Mouse (Mus musculus) neural tube, embryonic 15.5 days (tissue): ENCODE results near the gene Eef1akmt2. TPM values are rescaled to one million over a fixed set of nuclear protein-coding genes. Genes with fewer than 3 reads are reported as not detected.
A peak's percentile ranks its signal among the peaks of the same experiment; 100 is the strongest.

Experiments
- ATAC-seq: fragments of 200-750 bp; cut with Nextera tagmentation; 2 replicates; pipeline ENCODE4 v1.8.0; 2017; ENCODE audit warnings: mild to moderate bottlenecking, moderate TSS enrichment, moderate library complexity; ENCODE audit not compliant: low FRiP score
- H3K27ac ChIP-seq: fragments of 300-500 bp; sonication (generic); replicated peaks from 2 replicates; pipeline ENCODE4 v1.5.1; 2015; ENCODE audit warnings: mild to moderate bottlenecking, inconsistent platforms
- H3K27me3 ChIP-seq: fragments of 300-500 bp; sonication (generic); replicated peaks from 2 replicates; pipeline ENCODE4 v1.6.1; 2015; ENCODE audit warnings: inconsistent platforms
- H3K36me3 ChIP-seq: fragments of 300-500 bp; sonication (generic); 2 replicates; pipeline ENCODE4 v1.6.1; 2015; ENCODE audit warnings: inconsistent platforms
- H3K4me1 ChIP-seq: fragments of 300-500 bp; sonication (generic); 2 replicates; pipeline ENCODE4 v1.6.1; 2015; ENCODE audit warnings: inconsistent platforms
- H3K4me2 ChIP-seq: fragments of 300-500 bp; sonication (generic); 2 replicates; pipeline ENCODE4 v1.6.1; 2015; ENCODE audit warnings: inconsistent platforms, mild to moderate bottlenecking, moderate library complexity
- H3K4me3 ChIP-seq: fragments of 300-500 bp; sonication (generic); replicated peaks from 2 replicates; pipeline ENCODE4 v1.5.1; 2015; ENCODE audit warnings: mild to moderate bottlenecking, inconsistent platforms
- H3K9ac ChIP-seq: fragments of 300-500 bp; sonication (generic); replicated peaks from 2 replicates; pipeline ENCODE4 v1.6.1; 2015; ENCODE audit warnings: mild to moderate bottlenecking, inconsistent platforms
- H3K9me3 ChIP-seq: fragments of 300-500 bp; sonication (generic); replicated peaks from 2 replicates; pipeline ENCODE4 v1.6.1; 2016; ENCODE audit warnings: inconsistent platforms
- whole genome bisulfite sequencing: fragments of 180-500 bp; shearing (Covaris S2); methylation state at CpG from one replicate; pipeline ENCODE4 v1.1.7; 2015; ENCODE audit warnings: mixed read lengths; 5-methylcytosine and 5-hydroxymethylcytosine counted together
- polyA plus RNA-seq: library from polyadenylated mRNA; unstranded; fragments of >200 nt; fragmentation: Nextera tagmentation; extraction: Ambion mirVana; gene quantifications from 2 replicates; pipeline ENCODE4 v1.2.1, GENCODE M21; 2015

Eef1akmt2 gene
- polyA plus RNA-seq, 1 experiment from 2014 or later, result 84.5 TPM

DNA sequence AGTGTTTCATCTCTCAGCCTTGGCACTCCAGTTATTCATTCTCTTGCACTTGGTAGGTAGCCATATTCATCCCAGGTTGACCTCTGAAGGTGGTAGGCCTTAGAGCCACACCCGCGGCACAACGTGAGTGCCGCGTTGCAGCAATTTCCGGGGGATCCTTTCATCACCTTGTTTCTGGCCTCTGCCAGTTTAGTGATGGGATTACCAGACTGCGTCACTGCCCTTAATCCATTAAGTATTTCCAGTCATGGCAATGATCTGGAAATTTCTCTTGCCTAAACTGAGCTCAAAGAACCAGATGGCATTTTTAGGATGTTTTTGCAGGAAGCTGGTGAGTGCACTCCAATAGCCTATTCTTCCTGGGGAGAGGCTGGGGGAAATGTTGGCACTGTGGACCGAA lies 37.2 kb upstream of the Eef1akmt2 start:
- Histone ChIP-seq H3K9ac (no peak overlapping the region), H3K36me3 (peaks cover 1% of the 10 kb centered on the region), H3K4me2 (no peak overlapping the region), H3K4me3 (no peak overlapping the region), H3K27ac (no peak overlapping the region), H3K27me3 (no peaks in the 10 kb centered on the region), H3K4me1 (no peaks in the 10 kb centered on the region), H3K9me3 (no peaks in the 10 kb centered on the region)
- 96% methylated on average over 8 of the region's 8 CpGs for WGBS
- ATAC-seq, result no peak

DNA sequence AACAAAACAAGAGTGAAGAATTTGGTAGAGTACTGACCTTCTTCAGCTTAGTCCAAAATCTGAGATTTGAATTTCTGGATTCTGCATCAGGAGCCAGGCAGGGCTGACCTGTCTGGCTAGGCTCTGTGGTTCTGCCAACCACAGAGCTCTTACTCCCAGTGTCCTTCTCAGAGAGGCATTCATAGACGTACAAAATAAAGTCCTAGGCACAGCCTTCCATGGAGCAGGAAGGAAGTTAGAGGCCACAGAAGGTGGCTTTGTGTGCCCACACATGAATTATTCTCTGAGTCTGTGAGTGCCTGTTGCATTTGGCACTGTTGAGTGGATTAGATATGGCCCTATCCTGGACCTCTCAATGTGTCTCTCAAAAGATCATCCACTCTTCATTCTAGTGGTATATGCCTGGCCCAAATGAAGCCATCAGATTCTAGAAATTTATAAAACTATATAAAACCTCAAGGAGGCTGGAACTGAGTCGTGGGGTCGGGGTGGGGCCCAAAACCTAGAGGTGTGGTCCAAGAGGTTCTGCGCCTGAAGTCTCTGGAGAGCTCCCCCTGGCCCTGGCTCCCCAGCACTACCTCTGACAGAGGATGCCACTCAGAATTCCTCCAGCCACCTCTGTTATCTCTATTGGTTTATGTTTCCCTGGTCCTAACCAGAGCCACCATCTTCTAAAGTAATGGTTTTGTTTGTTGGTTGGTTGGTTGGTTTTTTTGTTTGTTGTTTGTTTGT lies 36.2 kb upstream of the Eef1akmt2 start:
- H3K9ac ChIP-seq, result no peak overlapping the region
- ATAC-seq, result no peak
- peaks cover 11% of the 10 kb centered on the region for H3K36me3 ChIP-seq
- H3K27ac ChIP-seq, result no peak overlapping the region
- H3K27me3 ChIP-seq, result no peaks in the 10 kb centered on the region
- 62% methylated on average over 4 of the region's 4 CpGs for WGBS
- H3K4me2 ChIP-seq, result no peak overlapping the region
- H3K4me3 ChIP-seq, result no peak overlapping the region
- H3K9me3 ChIP-seq, result no peaks in the 10 kb centered on the region
- H3K4me1 ChIP-seq, result no peaks in the 10 kb centered on the region

DNA sequence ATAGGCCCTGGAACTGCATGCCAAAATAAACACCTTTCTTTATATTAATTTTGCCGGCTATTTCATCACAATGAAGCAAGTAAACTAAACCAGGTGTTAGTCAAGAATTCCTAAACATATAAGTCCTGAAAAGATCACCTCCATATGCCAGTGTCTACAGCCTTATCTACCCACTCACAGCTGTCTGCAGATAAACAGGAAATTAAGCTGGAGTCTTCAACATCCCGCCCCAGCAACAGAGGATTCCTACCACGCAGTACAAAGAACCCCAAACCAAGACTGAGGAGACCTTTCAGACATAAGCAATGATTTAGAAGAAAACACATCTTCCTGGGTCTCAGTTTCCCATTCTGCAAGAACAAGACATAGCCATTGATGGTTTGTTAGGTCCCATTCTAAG lies 35.6 kb upstream of the Eef1akmt2 start:
- Histone ChIP-seq H3K36me3 (peaks cover 18% of the 10 kb centered on the region), H3K27ac (no peak overlapping the region), H3K4me1 (no peaks in the 10 kb centered on the region), H3K4me3 (no peak overlapping the region), H3K27me3 (no peaks in the 10 kb centered on the region), H3K9me3 (no peaks in the 10 kb centered on the region), H3K4me2 (no peak overlapping the region), H3K9ac (no peak overlapping the region)
- ATAC-seq, result no peak
- 87% methylated on average over 3 of the region's 3 CpGs for WGBS

DNA sequence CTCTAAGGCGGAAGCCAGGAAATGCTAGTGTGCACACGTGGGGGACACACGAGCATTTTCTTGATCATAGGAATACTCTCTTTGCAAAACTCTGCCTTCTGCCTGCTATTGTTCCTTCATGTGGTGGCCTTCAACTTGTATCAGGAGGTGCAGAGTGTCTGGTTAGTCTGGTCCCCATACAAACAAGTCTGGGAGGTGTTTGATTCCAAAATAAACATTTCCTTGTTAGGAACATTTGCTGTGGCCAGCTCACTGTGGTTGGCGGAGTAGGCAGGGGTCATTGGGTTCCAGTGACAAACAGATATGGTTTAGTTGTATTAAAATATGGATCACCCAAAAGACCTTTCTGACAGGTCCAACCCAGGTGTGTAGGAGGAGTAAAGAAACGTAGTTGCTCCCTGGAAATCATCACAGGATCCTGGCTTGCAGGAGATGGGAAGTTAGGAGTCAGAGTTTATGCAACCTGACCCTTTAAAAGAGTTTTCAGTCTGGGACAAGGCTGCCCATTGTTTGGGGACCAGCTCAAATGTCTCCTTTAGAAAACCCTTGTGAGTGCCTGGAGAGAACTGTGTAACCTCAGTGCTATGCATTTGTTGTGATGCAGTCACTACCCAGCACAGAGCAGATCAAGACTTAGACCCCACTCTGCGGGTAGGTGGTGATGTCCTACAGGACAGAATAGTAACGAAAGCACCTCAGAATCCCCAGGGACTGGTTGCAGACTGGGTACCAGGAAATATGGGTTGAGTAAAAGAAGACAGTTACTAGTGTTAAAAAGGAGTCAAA lies 34.7 kb upstream of the Eef1akmt2 start:
- Histone ChIP-seq H3K27me3 (no peaks in the 10 kb centered on the region), H3K4me2 (no peak overlapping the region), H3K27ac (no peak overlapping the region), H3K4me1 (no peaks in the 10 kb centered on the region), H3K9ac (no peak overlapping the region), H3K9me3 (no peaks in the 10 kb centered on the region), H3K4me3 (no peak overlapping the region), H3K36me3 (peaks cover 26% of the 10 kb centered on the region)
- ATAC-seq, result no peak
- 80% methylated on average over 7 of the region's 7 CpGs for WGBS

DNA sequence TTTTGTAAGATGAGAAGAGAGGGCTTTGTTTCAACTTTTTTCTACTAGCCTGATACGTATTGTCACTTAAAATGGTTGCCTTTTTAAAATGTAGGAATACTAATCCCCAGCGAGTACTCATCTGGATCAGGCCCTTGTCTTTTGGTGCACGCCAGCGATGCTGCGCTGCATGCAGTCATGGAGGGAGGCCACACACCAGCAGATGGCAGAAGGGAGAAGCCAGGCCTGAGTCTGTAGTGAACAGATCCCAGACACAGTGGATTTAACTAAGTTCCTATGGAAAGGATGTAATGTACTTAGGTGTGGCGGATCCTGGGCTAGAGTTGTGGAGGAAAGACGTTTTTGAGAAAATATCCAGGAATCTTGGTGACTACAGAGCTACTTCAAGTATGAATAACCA lies 31.6 kb upstream of the Eef1akmt2 start:
- 94% methylated on average over 7 of the region's 7 CpGs for WGBS
- H3K9ac ChIP-seq, result no peak overlapping the region
- no peak for ATAC-seq
- peaks cover 54% of the 10 kb centered on the region for H3K36me3 ChIP-seq
- H3K27ac ChIP-seq, result no peak overlapping the region
- H3K27me3 ChIP-seq, result no peaks in the 10 kb centered on the region
- no peaks in the 10 kb centered on the region for H3K9me3 ChIP-seq
- no peak overlapping the region for H3K4me2 ChIP-seq
- H3K4me1 ChIP-seq, result no peaks in the 10 kb centered on the region
- H3K4me3 ChIP-seq, result no peak overlapping the region

DNA sequence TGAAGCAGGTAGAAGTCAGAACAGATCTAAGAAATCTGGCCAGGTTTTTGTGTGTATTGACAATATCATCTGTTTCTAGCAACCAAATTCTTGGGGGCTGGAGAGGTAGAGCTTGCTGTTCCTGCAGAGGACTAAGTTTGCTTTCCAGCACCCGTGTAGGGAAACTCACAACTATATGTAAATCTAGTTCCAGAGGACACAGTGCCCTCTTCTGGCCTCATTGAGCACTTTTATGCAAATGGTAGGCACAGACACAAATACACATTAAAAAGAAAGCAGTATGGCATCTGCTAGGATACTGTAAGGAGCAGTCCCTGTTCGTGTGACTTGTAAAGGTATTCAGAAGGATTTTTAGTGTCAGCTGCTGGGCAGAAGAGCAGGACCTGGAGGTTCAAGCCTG lies 29.9 kb upstream of the Eef1akmt2 start:
- Histone ChIP-seq H3K27ac (no peak overlapping the region), H3K4me3 (no peak overlapping the region), H3K4me1 (no peaks in the 10 kb centered on the region), H3K27me3 (no peaks in the 10 kb centered on the region), H3K36me3 (peaks cover 67% of the 10 kb centered on the region), H3K9ac (no peak overlapping the region), H3K4me2 (no peak overlapping the region), H3K9me3 (no peaks in the 10 kb centered on the region)
- no peak for ATAC-seq
- WGBS, result 75% methylated on average over 2 of the region's 2 CpGs

DNA sequence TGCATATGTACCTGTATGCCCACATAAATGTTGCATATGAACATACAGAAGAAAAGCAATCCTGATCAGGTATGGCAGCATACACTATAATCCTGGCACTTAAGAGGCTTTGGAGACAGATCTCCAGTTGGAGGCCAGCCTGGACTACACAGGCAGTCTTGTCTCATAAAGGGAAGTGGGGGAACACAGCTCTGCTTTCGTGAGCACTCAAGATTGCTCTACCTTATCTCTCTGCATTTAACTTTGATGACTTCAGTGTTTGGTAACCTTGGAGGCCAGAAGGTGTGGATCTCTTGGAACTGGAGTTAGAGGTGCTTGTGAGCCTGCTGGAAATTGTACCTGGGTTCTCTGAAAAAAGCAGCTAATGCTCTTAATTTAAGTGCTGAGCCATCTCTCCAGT lies 27.8 kb upstream of the Eef1akmt2 start:
- WGBS, result 92% methylated on average over 1 of the region's 1 CpGs
- no peaks in the 10 kb centered on the region for H3K9me3 ChIP-seq
- H3K4me3 ChIP-seq, result no peak overlapping the region
- no peak overlapping the region for H3K9ac ChIP-seq
- no peak overlapping the region for H3K27ac ChIP-seq
- H3K4me2 ChIP-seq, result no peak overlapping the region
- no peaks in the 10 kb centered on the region for H3K4me1 ChIP-seq
- H3K36me3 ChIP-seq, result peaks cover 88% of the 10 kb centered on the region
- ATAC-seq, result no peak
- no peaks in the 10 kb centered on the region for H3K27me3 ChIP-seq

DNA sequence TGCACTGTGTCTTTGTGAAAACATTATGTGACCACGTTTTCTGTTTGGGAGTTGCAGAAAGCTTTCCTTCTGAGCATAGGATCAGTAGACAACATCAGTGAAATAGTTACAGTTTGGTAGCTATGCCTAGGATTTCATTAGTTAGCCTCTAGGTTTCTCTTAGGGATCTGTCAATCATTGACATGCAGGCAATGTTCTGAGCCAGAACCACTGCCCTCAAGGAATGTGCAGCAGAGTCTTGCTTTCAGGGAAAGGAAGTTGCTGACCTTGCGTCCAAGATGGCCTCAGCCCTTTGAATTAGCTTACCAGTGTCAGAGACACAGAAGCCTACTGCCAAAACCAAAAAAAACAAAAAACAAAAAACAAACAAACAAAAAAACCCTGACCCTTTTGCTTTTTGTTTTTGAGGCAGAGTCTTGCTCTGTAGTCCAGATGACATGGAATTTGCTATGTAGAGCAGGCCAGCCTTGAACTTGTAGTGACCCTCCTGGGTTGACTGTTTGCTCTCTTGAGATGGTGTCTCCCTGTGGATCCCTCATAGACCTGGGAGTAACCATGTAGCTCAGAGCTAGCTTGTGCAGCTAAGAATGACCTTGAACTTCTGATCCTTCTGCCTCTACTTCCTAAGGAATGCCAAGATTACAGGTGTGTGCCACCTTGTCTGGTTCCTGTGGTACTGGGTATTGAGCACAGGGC lies 23.1 kb upstream of the Eef1akmt2 start:
- H3K4me3 ChIP-seq, result no peak overlapping the region
- no peaks in the 10 kb centered on the region for H3K27me3 ChIP-seq
- peaks cover 86% of the 10 kb centered on the region for H3K36me3 ChIP-seq
- no peaks in the 10 kb centered on the region for H3K4me1 ChIP-seq
- 93% methylated on average over 2 of the region's 2 CpGs for WGBS
- ATAC-seq, result no peak
- no peak overlapping the region for H3K27ac ChIP-seq
- no peaks in the 10 kb centered on the region for H3K9me3 ChIP-seq
- H3K9ac ChIP-seq, result no peak overlapping the region
- H3K4me2 ChIP-seq, result no peak overlapping the region

DNA sequence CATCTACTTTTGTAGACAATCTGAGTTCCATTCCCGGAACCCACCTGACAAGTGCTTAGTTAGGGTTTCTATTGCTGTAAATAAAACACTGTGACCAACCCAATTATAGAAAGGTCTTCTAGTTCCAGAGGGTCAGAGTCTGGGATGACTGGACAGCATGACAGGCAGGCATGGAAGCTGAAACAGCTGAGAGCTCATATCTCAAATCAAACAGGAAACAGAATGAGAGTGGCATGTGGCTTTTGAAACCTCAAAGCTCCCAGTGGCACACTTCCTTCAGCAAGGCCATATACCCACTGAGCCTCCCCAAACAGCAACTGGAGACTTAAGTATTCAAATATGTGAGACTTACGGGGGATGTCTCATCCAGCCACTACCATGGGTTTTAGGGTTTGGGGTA lies 20.6 kb upstream of the Eef1akmt2 start:
- 90% methylated on average over 2 of the region's 2 CpGs for WGBS
- Histone ChIP-seq H3K27ac (no peak overlapping the region), H3K9ac (no peak overlapping the region), H3K4me2 (no peak overlapping the region), H3K9me3 (no peaks in the 10 kb centered on the region), H3K27me3 (no peaks in the 10 kb centered on the region), H3K4me1 (no peaks in the 10 kb centered on the region), H3K4me3 (no peak overlapping the region), H3K36me3 (peaks cover 85% of the 10 kb centered on the region)
- ATAC-seq, result no peak

DNA sequence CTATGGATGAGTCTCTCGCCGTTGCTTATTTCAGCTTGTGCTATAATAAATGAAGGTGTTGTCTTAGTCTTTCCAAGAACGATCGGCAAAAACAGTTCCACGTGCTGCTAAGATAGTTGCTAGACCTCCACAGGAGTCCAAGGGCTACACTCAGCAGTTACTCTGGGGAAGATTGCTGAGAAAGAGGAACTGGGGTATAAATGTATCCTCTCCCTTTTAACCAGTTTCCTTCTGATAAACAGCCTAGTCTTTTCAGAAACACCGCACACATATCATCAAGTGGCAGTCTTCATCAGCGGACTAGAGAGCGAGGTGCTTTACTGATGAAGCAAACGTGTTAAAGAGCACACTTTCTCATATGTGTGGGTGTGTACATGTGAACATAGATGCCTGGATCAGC lies 13.8 kb upstream of the Eef1akmt2 start:
- 92% methylated on average over 9 of the region's 9 CpGs for WGBS
- H3K27ac ChIP-seq, result no peak overlapping the region
- H3K9ac ChIP-seq, result no peak overlapping the region
- no peak for ATAC-seq
- H3K27me3 ChIP-seq, result no peaks in the 10 kb centered on the region
- H3K9me3 ChIP-seq, result no peaks in the 10 kb centered on the region
- peaks cover 51% of the 10 kb centered on the region for H3K36me3 ChIP-seq
- H3K4me1 ChIP-seq, result peaks cover 7% of the 10 kb centered on the region; the same call in 1 of the 2 replicates
- no peak overlapping the region for H3K4me2 ChIP-seq
- H3K4me3 ChIP-seq, result no peak overlapping the region

DNA sequence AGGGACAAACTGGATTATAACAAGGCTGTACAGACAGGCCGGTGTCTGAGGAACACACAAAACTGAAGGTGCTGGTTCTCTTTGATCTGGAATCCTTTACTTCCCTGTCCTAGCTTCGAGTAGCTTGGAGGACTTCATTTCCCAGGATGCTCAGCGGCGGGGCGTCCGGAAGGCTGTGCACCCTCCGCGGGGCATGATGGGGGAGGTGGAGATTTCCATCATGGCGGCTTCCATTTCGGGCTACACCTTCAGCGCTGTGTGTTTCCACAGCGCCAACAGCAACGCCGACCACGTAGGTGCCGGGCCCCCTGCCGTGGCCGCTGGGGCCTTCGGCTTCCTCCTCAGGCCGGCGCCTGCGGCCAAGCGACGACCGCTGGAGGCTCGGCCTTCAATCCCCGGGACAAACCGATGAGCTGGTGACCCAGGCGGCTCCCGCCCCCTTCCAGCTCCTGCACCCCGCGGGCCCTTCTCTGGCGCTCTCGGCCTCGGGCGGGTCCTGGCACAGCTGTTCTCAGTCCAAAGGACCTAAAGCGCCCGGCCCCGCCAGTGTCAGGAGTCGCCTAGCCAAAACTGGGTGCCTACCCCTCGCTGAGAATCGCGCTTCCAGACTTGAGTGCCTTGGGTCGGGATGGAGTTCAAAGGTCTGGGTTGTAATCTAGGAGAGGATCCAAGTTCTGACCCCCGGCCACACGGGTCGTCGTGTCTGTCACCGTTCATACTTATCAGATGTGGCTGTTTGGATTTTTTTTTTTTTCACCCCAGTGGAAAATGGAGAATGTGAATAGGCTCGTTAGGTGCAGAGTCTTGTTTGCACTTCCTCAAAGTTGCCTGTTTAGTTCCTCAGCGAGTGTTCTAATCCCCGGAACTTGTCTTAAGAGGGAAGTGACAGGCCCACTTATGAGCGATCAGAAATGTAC lies 6.8 kb upstream of the Eef1akmt2 start, which contains the start of gene Abraxas2:
Abraxas2 (plus strand) TSS at position 184 of the 917 bp plus-strand sequence.
- H3K27me3 ChIP-seq, result no peaks in the 10 kb centered on the region
- 1% methylated on average over 53 of the region's 53 CpGs for WGBS
- peak; percentile 95 for ATAC-seq
- H3K27ac ChIP-seq, result peak within 1 kb of the TSS; percentile 80
- H3K4me3 ChIP-seq, result peak within 1 kb of the TSS; percentile 68
- H3K4me1 ChIP-seq, result peaks cover 26% of the 10 kb centered on the region
- no peaks in the 10 kb centered on the region for H3K36me3 ChIP-seq
- peak within 1 kb of the TSS; percentile 76 for H3K4me2 ChIP-seq
- no peaks in the 10 kb centered on the region for H3K9me3 ChIP-seq
- peak within 1 kb of the TSS; percentile 74 for H3K9ac ChIP-seq
